Mouse (Mus musculus): ENCODE data around the gene Ngef.
A peak's percentile ranks its signal among the peaks of the same experiment; 100 is the strongest.

Gene Ngef

GRCm38 (mm10) chr1:87573800-87574215 is at the start of gene Ngef:
TSS of gene Ngef (minus strand) at chr1:87573870.
- no peak for DNase-seq

GRCm38 (mm10) chr1:87621858-87622279 is 48.2 kb upstream of the Ngef start:
- no peak for DNase-seq

GRCm38 (mm10) chr1:87621146-87621857 is 47.6 kb upstream of the Ngef start:
- DNase-seq, result no peak

GRCm38 (mm10) chr1:87620693-87621092 is 47.0 kb upstream of the Ngef start:
- DNase-seq, result no peak

GRCm38 (mm10) chr1:87620211-87620668 is 46.6 kb upstream of the Ngef start, which contains the start of gene Inpp5d:
TSS of gene Inpp5d (plus strand) at chr1:87620312.
- DNase-seq, result no peak

GRCm38 (mm10) chr1:87614576-87615295 is 41.1 kb upstream of the Ngef start:
- no peak for DNase-seq

- DNase-seq, result peak; percentile 50
Measured at GRCm38 (mm10) chr1:87608416-87609046, 34.9 kb upstream of the Ngef start.

GRCm38 (mm10) chr1:87607385-87608091 is 33.9 kb upstream of the Ngef start:
- DNase-seq, result peak; percentile 51

GRCm38 (mm10) chr1:87605296-87605695 is 31.6 kb upstream of the Ngef start:
- no peak for DNase-seq

- no peak for DNase-seq
Measured at GRCm38 (mm10) chr1:87603389-87603788, 29.7 kb upstream of the Ngef start.

GRCm38 (mm10) chr1:87601801-87602200 is 28.1 kb upstream of the Ngef start:
- no peak for DNase-seq

- no peak for DNase-seq
Measured at GRCm38 (mm10) chr1:87600533-87600932, 26.9 kb upstream of the Ngef start.

- no peak for DNase-seq
Measured at GRCm38 (mm10) chr1:87594671-87595070, 21.0 kb upstream of the Ngef start.

GRCm38 (mm10) chr1:87594261-87594660 is 20.6 kb upstream of the Ngef start:
- peak; percentile 16 for DNase-seq

- DNase-seq, result no peak
Measured at GRCm38 (mm10) chr1:87589980-87590379, 16.3 kb upstream of the Ngef start.

- DNase-seq, result no peak
Measured at GRCm38 (mm10) chr1:87589162-87589561, 15.5 kb upstream of the Ngef start.

- no peak for DNase-seq
Measured at GRCm38 (mm10) chr1:87580824-87581223, 7.2 kb upstream of the Ngef start.

GRCm38 (mm10) chr1:87578965-87579364 is 5.3 kb upstream of the Ngef start:
- DNase-seq, result no peak

GRCm38 (mm10) chr1:87574785-87575184 is 1.1 kb upstream of the Ngef start:
- DNase-seq, result peak; percentile 12

GRCm38 (mm10) chr1:87574353-87574752 is 683 bp upstream of the Ngef start:
- no peak for DNase-seq

- no peak for DNase-seq
Measured at GRCm38 (mm10) chr1:87573261-87573660, 409 bp downstream of the Ngef start.

GRCm38 (mm10) chr1:87568398-87568797 is 5.3 kb downstream of the Ngef start:
- no peak for DNase-seq

GRCm38 (mm10) chr1:87565760-87566159 is 7.9 kb downstream of the Ngef start:
- no peak for DNase-seq
